Mouse (Mus musculus): ENCODE measurements around the gene Trio. TPM values are rescaled to one million over a fixed set of nuclear protein-coding genes. Genes with fewer than 3 reads are reported as not detected.

The Trio gene
- polyA plus RNA-seq, 1 experiment: 24.7 TPM

GRCm38 (mm10) chr15:27859115-27859514 lies 166.5 kb downstream of the Trio start:
- WGBS: 50% methylated on average over 6 of the region's 6 CpGs
- TF ChIP-seq POLR2A (IDR thresholded peaks at IDR 0.05; ENCODE audit: borderline replicate concordance, control insufficient read depth, low read depth, low read length) (no peak), CTCF (IDR thresholded peaks at IDR 0.05; ENCODE audit: control insufficient read depth, insufficient read depth, low read length) (no peak)
- Histone ChIP-seq H3K4me3 (replicated peaks; ENCODE audit: control insufficient read depth, low read depth, low read length) (no peak overlapping the region), H3K4me1 (ENCODE audit: control insufficient read depth, insufficient read depth, low read length) (no peaks in the 10 kb centered on the region; the same call in 1 of the 2 replicates), H3K27ac (ENCODE audit: control insufficient read depth, insufficient read depth, low read depth, low read length, poor library complexity) (no peak overlapping the region)

GRCm38 (mm10) chr15:27858179-27858819 lies 167.3 kb downstream of the Trio start:
- H3K4me1 ChIP-seq (ENCODE audit: control insufficient read depth, insufficient read depth, low read length): no peaks in the 10 kb centered on the region; the same call in 1 of the 2 replicates
- no peak for TF ChIP-seq POLR2A (IDR thresholded peaks at IDR 0.05; ENCODE audit: borderline replicate concordance, control insufficient read depth, low read depth, low read length)
- TF ChIP-seq CTCF (IDR thresholded peaks at IDR 0.05; ENCODE audit: control insufficient read depth, insufficient read depth, low read length): no peak
- no peak overlapping the region for H3K27ac ChIP-seq (ENCODE audit: control insufficient read depth, insufficient read depth, low read depth, low read length, poor library complexity)
- no peak overlapping the region for H3K4me3 ChIP-seq (replicated peaks; ENCODE audit: control insufficient read depth, low read depth, low read length)
- 83% methylated on average over 7 of the region's 7 CpGs for WGBS

GRCm38 (mm10) chr15:27857242-27857641 lies 168.4 kb downstream of the Trio start:
- no peak overlapping the region for H3K4me3 ChIP-seq (replicated peaks; ENCODE audit: control insufficient read depth, low read depth, low read length)
- TF ChIP-seq CTCF (IDR thresholded peaks at IDR 0.05; ENCODE audit: control insufficient read depth, insufficient read depth, low read length) (no peak), POLR2A (IDR thresholded peaks at IDR 0.05; ENCODE audit: borderline replicate concordance, control insufficient read depth, low read depth, low read length) (no peak)
- 58% methylated on average over 7 of the region's 7 CpGs for WGBS
- H3K27ac ChIP-seq (ENCODE audit: control insufficient read depth, insufficient read depth, low read depth, low read length, poor library complexity): no peak overlapping the region
- H3K4me1 ChIP-seq (ENCODE audit: control insufficient read depth, insufficient read depth, low read length): no peaks in the 10 kb centered on the region; the same call in 1 of the 2 replicates

- Histone ChIP-seq H3K4me3 (replicated peaks; ENCODE audit: control insufficient read depth, low read depth, low read length) (peak overlapping the region; percentile 68), H3K4me1 (ENCODE audit: control insufficient read depth, insufficient read depth, low read length) (no peaks in the 10 kb centered on the region; the same call in 1 of the 2 replicates), H3K27ac (ENCODE audit: control insufficient read depth, insufficient read depth, low read depth, low read length, poor library complexity) (no peak overlapping the region)
- TF ChIP-seq CTCF (IDR thresholded peaks at IDR 0.05; ENCODE audit: control insufficient read depth, insufficient read depth, low read length) (peak; percentile 77), POLR2A (IDR thresholded peaks at IDR 0.05; ENCODE audit: borderline replicate concordance, control insufficient read depth, low read depth, low read length) (no peak)
- WGBS: 6% methylated on average over 29 of the region's 29 CpGs
Measured at GRCm38 (mm10) chr15:27856050-27856787, 169.4 kb downstream of the Trio start.

- WGBS: 71% methylated on average over 6 of the region's 6 CpGs
- H3K4me1 ChIP-seq (ENCODE audit: control insufficient read depth, insufficient read depth, low read length): no peaks in the 10 kb centered on the region; the same call in 1 of the 2 replicates
- H3K27ac ChIP-seq (ENCODE audit: control insufficient read depth, insufficient read depth, low read depth, low read length, poor library complexity): no peak overlapping the region
- TF ChIP-seq POLR2A (IDR thresholded peaks at IDR 0.05; ENCODE audit: borderline replicate concordance, control insufficient read depth, low read depth, low read length) (no peak), CTCF (IDR thresholded peaks at IDR 0.05; ENCODE audit: control insufficient read depth, insufficient read depth, low read length) (no peak)
- no peak overlapping the region for H3K4me3 ChIP-seq (replicated peaks; ENCODE audit: control insufficient read depth, low read depth, low read length)
Measured at GRCm38 (mm10) chr15:27851312-27851711, 174.3 kb downstream of the Trio start.

- peak; percentile 72 for TF ChIP-seq CTCF (IDR thresholded peaks at IDR 0.05; ENCODE audit: control insufficient read depth, insufficient read depth, low read length)
- no peak for TF ChIP-seq POLR2A (IDR thresholded peaks at IDR 0.05; ENCODE audit: borderline replicate concordance, control insufficient read depth, low read depth, low read length)
Measured at GRCm38 (mm10) chr15:27850904-27851303, 174.7 kb downstream of the Trio start.

GRCm38 (mm10) chr15:27849910-27850309 lies 175.7 kb downstream of the Trio start:
- Histone ChIP-seq H3K4me1 (ENCODE audit: control insufficient read depth, insufficient read depth, low read length) (no peaks in the 10 kb centered on the region), H3K27ac (ENCODE audit: control insufficient read depth, insufficient read depth, low read depth, low read length, poor library complexity) (no peak overlapping the region), H3K4me3 (replicated peaks; ENCODE audit: control insufficient read depth, low read depth, low read length) (no peak overlapping the region)
- 84% methylated on average over 4 of the region's 4 CpGs for WGBS
- TF ChIP-seq POLR2A (IDR thresholded peaks at IDR 0.05; ENCODE audit: borderline replicate concordance, control insufficient read depth, low read depth, low read length) (no peak), CTCF (IDR thresholded peaks at IDR 0.05; ENCODE audit: control insufficient read depth, insufficient read depth, low read length) (no peak)

More at GRCm38 (mm10) chr15:27850904-27851303, 174.7 kb downstream of the Trio start:
- WGBS: 86% methylated on average over 14 of the region's 14 CpGs
- Histone ChIP-seq H3K4me3 (replicated peaks; ENCODE audit: control insufficient read depth, low read depth, low read length) (no peak overlapping the region), H3K4me1 (ENCODE audit: control insufficient read depth, insufficient read depth, low read length) (no peaks in the 10 kb centered on the region; the same call in 1 of the 2 replicates), H3K27ac (ENCODE audit: control insufficient read depth, insufficient read depth, low read depth, low read length, poor library complexity) (no peak overlapping the region)

GRCm38 (mm10) chr15:27841696-27842095 lies 184.0 kb downstream of the Trio start:
- no peak overlapping the region for H3K27ac ChIP-seq (ENCODE audit: control insufficient read depth, insufficient read depth, low read depth, low read length, poor library complexity)
- TF ChIP-seq POLR2A (IDR thresholded peaks at IDR 0.05; ENCODE audit: borderline replicate concordance, control insufficient read depth, low read depth, low read length) (no peak), CTCF (IDR thresholded peaks at IDR 0.05; ENCODE audit: control insufficient read depth, insufficient read depth, low read length) (no peak)
- H3K4me3 ChIP-seq (replicated peaks; ENCODE audit: control insufficient read depth, low read depth, low read length): no peak overlapping the region
- H3K4me1 ChIP-seq (ENCODE audit: control insufficient read depth, insufficient read depth, low read length): no peaks in the 10 kb centered on the region
- 91% methylated on average over 15 of the region's 15 CpGs for WGBS
